Mouse (Mus musculus): ENCODE measurements at regions not wholly inside any gene's neighbourhood (a gene's known extent, or its start where the extent isn't known, plus 50 kb on each side); places are given as distances from the start of the nearest gene placed in this dataset.

GRCm38 (mm10) chr15:62202781-62203375 lies 1280.1 kb upstream of the A1bg start:
- DNase-seq (ENCODE audit: low read depth, low spot score) = no peak
- peaks cover 4 to 31% of the 10 kb centered on the region in 2 experiments; a peak in 3 of 4 replicates for H3K36me3 ChIP-seq (ENCODE audit: control insufficient read depth in 1 of 2, insufficient read depth in 2 of 2, low read length in 2 of 2)
- no peak overlapping the region for H3K4me3 ChIP-seq (ENCODE audit: control insufficient read depth in 1 of 2, insufficient read depth in 1 of 2, low read depth in 2 of 2, low read length in 2 of 2)
- peaks cover 0 to 9% of the 10 kb centered on the region in 2 experiments; a peak in 1 of 4 replicates for H3K4me1 ChIP-seq (ENCODE audit: control insufficient read depth in 1 of 2, insufficient read depth in 2 of 2, low read length in 2 of 2)
- TF ChIP-seq TCF12 (IDR thresholded peaks at IDR 0.05; ENCODE audit: low read depth, low read length) (no peak), MEF2A (IDR thresholded peaks at IDR 0.05; ENCODE audit: extremely low read depth, insufficient replicate concordance, low read depth, low read length, poor library complexity, severe bottlenecking) (no peak), SMC3 (IDR thresholded peaks at IDR 0.05; ENCODE audit: low read depth, low read length) (no peak), KAT2A (conservative IDR thresholded peaks at IDR 0.05; ENCODE audit: low read depth, low read length) (no peak), ETS1 (IDR thresholded peaks at IDR 0.05; ENCODE audit: low read depth, low read length) (no peak), HCFC1 (IDR thresholded peaks at IDR 0.05; ENCODE audit: low read depth, low read length) (no peak), ZC3H11A (IDR thresholded peaks at IDR 0.05; ENCODE audit: low read depth, low read length) (no peak)
- H3K27me3 ChIP-seq (ENCODE audit: control insufficient read depth in 1 of 2, insufficient read depth in 2 of 2, low read length in 2 of 2) = no peaks in the 10 kb centered on the region
- H3K9me3 ChIP-seq (replicated peaks; ENCODE audit: insufficient read depth, low read length) = no peaks in the 10 kb centered on the region
- H3K9ac ChIP-seq (ENCODE audit: control insufficient read depth, low read depth, low read length, poor library complexity, severe bottlenecking) = no peak overlapping the region
- H3K79me2 ChIP-seq (ENCODE audit: control insufficient read depth, insufficient read depth, low read length, poor library complexity) = peaks cover 2% of the 10 kb centered on the region; the same call in 1 of the 2 replicates
- H3K27ac ChIP-seq (ENCODE audit: control insufficient read depth, low read depth, low read length) = no peak overlapping the region

DNA sequence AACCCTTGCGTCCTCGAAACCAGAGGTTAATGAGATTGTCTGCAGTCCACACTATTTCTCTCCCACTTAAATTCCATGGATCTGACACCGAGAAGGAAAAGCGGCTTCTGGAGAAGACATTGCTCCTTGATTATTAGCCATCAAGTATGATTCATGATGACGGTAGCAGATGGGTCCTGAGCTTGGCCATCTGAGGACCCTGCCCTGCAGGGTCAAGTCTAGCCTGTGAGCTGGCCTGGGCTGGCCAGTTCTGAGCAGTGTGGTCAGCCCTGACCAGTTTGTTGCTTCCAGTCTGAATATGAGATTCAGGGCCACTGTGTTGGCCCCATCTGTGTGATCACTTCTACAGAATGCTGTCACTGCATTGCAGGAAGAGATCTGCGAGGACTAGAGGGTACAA lies 1275.9 kb upstream of the A1bg start:
- no peaks in the 10 kb centered on the region for H3K27me3 ChIP-seq (ENCODE audit: control insufficient read depth in 1 of 2, insufficient read depth in 2 of 2, low read length in 2 of 2)
- H3K9me3 ChIP-seq (replicated peaks; ENCODE audit: insufficient read depth, low read length) = no peaks in the 10 kb centered on the region
- H3K4me3 ChIP-seq (ENCODE audit: control insufficient read depth in 1 of 2, insufficient read depth in 1 of 2, low read depth in 2 of 2, low read length in 2 of 2) = no peak overlapping the region
- no peak for DNase-seq (ENCODE audit: low read depth, low spot score)
- peaks cover 5 to 34% of the 10 kb centered on the region in 2 experiments for H3K36me3 ChIP-seq (ENCODE audit: control insufficient read depth in 1 of 2, insufficient read depth in 2 of 2, low read length in 2 of 2)
- TF ChIP-seq POLR2AphosphoS5 (IDR thresholded peaks at IDR 0.05; ENCODE audit: borderline replicate concordance, low read depth, low read length) (no peak), MEF2A (IDR thresholded peaks at IDR 0.05; ENCODE audit: extremely low read depth, insufficient replicate concordance, low read depth, low read length, poor library complexity, severe bottlenecking) (no peak), RCOR1 (IDR thresholded peaks at IDR 0.05; ENCODE audit: low read depth, low read length) (no peak)
- peaks cover 0 to 3% of the 10 kb centered on the region in 2 experiments; a peak in 2 of 4 replicates for H3K4me1 ChIP-seq (ENCODE audit: control insufficient read depth in 1 of 2, insufficient read depth in 2 of 2, low read length in 2 of 2)
- no peak overlapping the region for H3K9ac ChIP-seq (ENCODE audit: control insufficient read depth, low read depth, low read length, poor library complexity, severe bottlenecking)
- no peak overlapping the region for H3K27ac ChIP-seq (ENCODE audit: control insufficient read depth, low read depth, low read length)
- H3K79me2 ChIP-seq (ENCODE audit: control insufficient read depth, insufficient read depth, low read length, poor library complexity) = peaks cover 7% of the 10 kb centered on the region

DNA sequence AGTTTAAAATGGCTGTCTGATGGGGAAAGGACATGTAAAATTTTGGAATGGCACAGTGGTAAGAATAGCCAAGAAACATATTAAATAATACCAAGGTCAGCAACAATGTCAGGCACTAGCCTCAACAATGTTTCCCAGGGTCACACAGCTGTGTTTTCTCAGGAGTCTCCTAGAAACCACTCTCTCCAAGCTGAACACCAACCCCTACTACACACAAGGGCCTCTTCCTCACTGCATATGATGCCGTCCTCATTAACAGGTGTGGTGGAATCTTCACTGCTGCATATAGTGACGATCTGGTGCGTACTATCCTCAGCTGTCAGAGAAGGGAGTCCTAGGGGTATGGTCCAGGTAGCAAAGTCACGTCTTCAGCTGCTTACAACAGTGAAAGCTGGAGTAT lies 1275.4 kb upstream of the A1bg start:
- TF ChIP-seq RCOR1 (IDR thresholded peaks at IDR 0.05; ENCODE audit: low read depth, low read length) = no peak
- no peaks in the 10 kb centered on the region for H3K27me3 ChIP-seq (ENCODE audit: control insufficient read depth in 1 of 2, insufficient read depth in 2 of 2, low read length in 2 of 2)
- H3K9me3 ChIP-seq (replicated peaks; ENCODE audit: insufficient read depth, low read length) = no peaks in the 10 kb centered on the region
- H3K27ac ChIP-seq (ENCODE audit: control insufficient read depth, low read depth, low read length) = no peak overlapping the region
- DNase-seq (ENCODE audit: low read depth, low spot score) = no peak
- H3K36me3 ChIP-seq (ENCODE audit: control insufficient read depth in 1 of 2, insufficient read depth in 2 of 2, low read length in 2 of 2) = peaks cover 7 to 33% of the 10 kb centered on the region in 2 experiments
- H3K9ac ChIP-seq (ENCODE audit: control insufficient read depth, low read depth, low read length, poor library complexity, severe bottlenecking) = no peak overlapping the region
- H3K79me2 ChIP-seq (ENCODE audit: control insufficient read depth, insufficient read depth, low read length, poor library complexity) = peaks cover 9% of the 10 kb centered on the region
- peaks cover 0 to 3% of the 10 kb centered on the region in 2 experiments; a peak in 2 of 4 replicates for H3K4me1 ChIP-seq (ENCODE audit: control insufficient read depth in 1 of 2, insufficient read depth in 2 of 2, low read length in 2 of 2)
- H3K4me3 ChIP-seq (ENCODE audit: control insufficient read depth in 1 of 2, insufficient read depth in 1 of 2, low read depth in 2 of 2, low read length in 2 of 2) = no peak overlapping the region
